Mouse (Mus musculus): ENCODE measurements around the gene Syne4.

- TF ChIP-seq CTCF (conservative IDR thresholded peaks at IDR 0.05; ENCODE audit: low read length) = no peak
- no peak for TF ChIP-seq NANOG (IDR thresholded peaks at IDR 0.05; ENCODE audit: borderline replicate concordance, low read length)
Observed at GRCm38 (mm10) chr7:30328379-30328778, 13.8 kb downstream of the Syne4 start.

Measured in E14TG2a.4 (cell line).